ENCODE assay signal across 26 mouse cellular contexts in the genomic region with DNA sequence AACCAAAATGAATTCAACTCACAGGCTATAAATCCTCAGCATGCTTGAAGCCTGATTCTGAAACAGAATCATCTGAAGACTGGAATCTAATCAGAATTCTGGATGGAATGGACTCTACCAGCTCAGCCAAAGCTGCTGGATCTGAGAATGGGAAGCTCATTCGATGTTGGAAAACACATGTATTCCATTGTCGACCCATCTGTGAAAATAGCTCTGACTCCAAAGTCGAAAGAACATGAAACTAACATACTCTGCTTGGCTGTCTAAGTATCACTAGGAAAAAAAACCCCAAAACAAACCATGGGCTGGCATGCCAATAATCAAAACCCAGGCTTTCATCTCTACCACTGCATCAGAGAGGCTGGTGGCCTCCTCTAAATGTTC.
A peak's percentile ranks its signal among the peaks of the same experiment; 100 is the strongest.
DNase-seq lines count a peak whose midpoint lies in the region; ATAC-seq and TF ChIP-seq lines count a peak whose summit lies in the region.
"Had no signal": no experiment of that assay in that cellular context is flagged by ENCODE, and none has a peak within 500 bp of the region (broad histone marks: within the 10 kb centered on the region; RNA-seq: fewer than 3 reads in every experiment).

No protein-coding gene starts in this region.

- H3K36me3 ChIP-seq in forebrain, embryonic 15.5 days = no peaks in the 10 kb centered on the region
- H3K36me3 ChIP-seq in forebrain, embryonic 10.5 days (replicated peaks) = no peaks in the 10 kb centered on the region
- H3K36me3 ChIP-seq in hindbrain, embryonic 16.5 days (ENCODE audit: control insufficient read depth, insufficient read depth, low read length) = no peaks in the 10 kb centered on the region
- H3K36me3 ChIP-seq in hindbrain, embryonic 13.5 days = no peaks in the 10 kb centered on the region
- H3K36me3 ChIP-seq in limb, embryonic 14.5 days (ENCODE audit: control insufficient read depth, insufficient read depth, low read length) = no peaks in the 10 kb centered on the region
- H3K36me3 ChIP-seq in limb, embryonic 10.5 days = no peaks in the 10 kb centered on the region
- H3K36me3 ChIP-seq: embryonic facial prominence, embryonic 10.5 days; embryonic facial prominence, embryonic 13.5 days; G1E; intestine, embryonic 15.5 days had no signal

- no peak for TF ChIP-seq POLR2A in limb, embryonic 14.5 days (IDR thresholded peaks at IDR 0.05; ENCODE audit: borderline replicate concordance, extremely low read depth, insufficient read depth, insufficient read length)

- WGBS in forebrain, embryonic 15.5 days = 78% methylated on average over 3 of the region's 3 CpGs
- WGBS in forebrain, embryonic 10.5 days = 89% methylated on average over 3 of the region's 3 CpGs
- WGBS in hindbrain, embryonic 16.5 days = 83% methylated on average over 3 of the region's 3 CpGs
- WGBS in hindbrain, embryonic 13.5 days = 84% methylated on average over 3 of the region's 3 CpGs
- WGBS in limb, embryonic 14.5 days = 84% methylated on average over 3 of the region's 3 CpGs
- WGBS in limb, embryonic 10.5 days = 89% methylated on average over 3 of the region's 3 CpGs

- H3K4me2 ChIP-seq in forebrain, embryonic 15.5 days (replicated peaks) = no peak overlapping the region
- H3K4me2 ChIP-seq in hindbrain, embryonic 16.5 days (ENCODE audit: low read length) = no peak overlapping the region
- H3K4me2 ChIP-seq in hindbrain, embryonic 13.5 days = no peak overlapping the region
- H3K4me2 ChIP-seq in limb, embryonic 14.5 days (replicated peaks; ENCODE audit: low read depth, low read length, severe bottlenecking) = no peak overlapping the region
- H3K4me2 ChIP-seq: embryonic facial prominence, embryonic 13.5 days; heart, embryonic 11.5 days; hindbrain, embryonic 14.5 days; intestine, embryonic 15.5 days had no signal

- H3K27me3 ChIP-seq in forebrain, embryonic 15.5 days = no peaks in the 10 kb centered on the region
- no peaks in the 10 kb centered on the region for H3K27me3 ChIP-seq in forebrain, embryonic 10.5 days (ENCODE audit: poor library complexity, severe bottlenecking)
- H3K27me3 ChIP-seq in hindbrain, embryonic 16.5 days (replicated peaks; ENCODE audit: control insufficient read depth, insufficient read depth, low read length) = no peaks in the 10 kb centered on the region
- no peaks in the 10 kb centered on the region for H3K27me3 ChIP-seq in hindbrain, embryonic 13.5 days
- H3K27me3 ChIP-seq in limb, embryonic 14.5 days (ENCODE audit: control insufficient read depth, insufficient read depth, low read length) = no peaks in the 10 kb centered on the region
- H3K27me3 ChIP-seq in limb, embryonic 10.5 days (ENCODE audit: low read depth, poor library complexity, severe bottlenecking) = no peaks in the 10 kb centered on the region
- H3K27me3 ChIP-seq: CH12.LX; embryonic facial prominence, embryonic 13.5 days; intestine, embryonic 15.5 days; Patski had no signal

- no peak overlapping the region for H3K27ac ChIP-seq in forebrain, embryonic 15.5 days (replicated peaks)
- no peak overlapping the region for H3K27ac ChIP-seq in forebrain, embryonic 10.5 days
- no peak overlapping the region for H3K27ac ChIP-seq in hindbrain, embryonic 16.5 days (ENCODE audit: low read depth, low read length)
- no peak overlapping the region for H3K27ac ChIP-seq in hindbrain, embryonic 13.5 days
- H3K27ac ChIP-seq in limb, embryonic 14.5 days (replicated peaks; ENCODE audit: low read depth, low read length) = no peak overlapping the region
- H3K27ac ChIP-seq in limb, embryonic 10.5 days = no peak overlapping the region
- H3K27ac ChIP-seq: embryonic facial prominence, embryonic 10.5 days; embryonic facial prominence, embryonic 13.5 days; gastrocnemius, adult 2 months; hindbrain, embryonic 14.5 days; intestine, embryonic 15.5 days had no signal

- no peaks in the 10 kb centered on the region for H3K4me1 ChIP-seq in forebrain, embryonic 15.5 days
- no peaks in the 10 kb centered on the region for H3K4me1 ChIP-seq in forebrain, embryonic 10.5 days
- no peaks in the 10 kb centered on the region for H3K4me1 ChIP-seq in hindbrain, embryonic 16.5 days (ENCODE audit: control insufficient read depth, insufficient read depth, low read depth, low read length)
- no peaks in the 10 kb centered on the region for H3K4me1 ChIP-seq in hindbrain, embryonic 13.5 days (replicated peaks)
- no peaks in the 10 kb centered on the region for H3K4me1 ChIP-seq in limb, embryonic 14.5 days (ENCODE audit: control insufficient read depth, insufficient read depth, low read length)
- no peaks in the 10 kb centered on the region for H3K4me1 ChIP-seq in limb, embryonic 10.5 days
- H3K4me1 ChIP-seq: embryonic facial prominence, embryonic 10.5 days; embryonic facial prominence, embryonic 13.5 days; intestine, embryonic 15.5 days had no signal

- H3K9ac ChIP-seq in forebrain, embryonic 15.5 days (replicated peaks) = no peak overlapping the region
- no peak overlapping the region for H3K9ac ChIP-seq in hindbrain, embryonic 16.5 days (ENCODE audit: low read depth, low read length)
- no peak overlapping the region for H3K9ac ChIP-seq in hindbrain, embryonic 13.5 days
- no peak overlapping the region for H3K9ac ChIP-seq in limb, embryonic 14.5 days (ENCODE audit: low read depth, low read length, severe bottlenecking)
- H3K9ac ChIP-seq: embryonic facial prominence, embryonic 13.5 days; hindbrain, embryonic 14.5 days; intestine, embryonic 15.5 days had no signal

- no peak for DNase-seq in forebrain, embryonic 10.5 days (ENCODE audit: extremely low spot score, low spot score)
- DNase-seq in limb, embryonic 14.5 days (ENCODE audit: low spot score) = peak; percentile 13
- DNase-seq in limb, embryonic 10.5 days (ENCODE audit: low spot score) = no peak
- DNase-seq in liver = no peak
- DNase-seq: adrenal gland, postnatal 10 days; adrenal gland, postnatal 36 days; B cell, adult 2 months; cerebellum, adult 11-12 months; cerebellum, adult 8-10 months; cerebellum, postnatal 36 days; embryo, embryonic 11 days; gastrocnemius, adult 2 months; gastrocnemius, postnatal 14 days; kidney, adult 11 months had no signal

- H3K9me3 ChIP-seq in forebrain, embryonic 15.5 days = no peaks in the 10 kb centered on the region
- no peaks in the 10 kb centered on the region for H3K9me3 ChIP-seq in forebrain, embryonic 10.5 days
- no peaks in the 10 kb centered on the region for H3K9me3 ChIP-seq in hindbrain, embryonic 16.5 days (ENCODE audit: control insufficient read depth, low read length)
- H3K9me3 ChIP-seq in hindbrain, embryonic 13.5 days = no peaks in the 10 kb centered on the region
- no peaks in the 10 kb centered on the region for H3K9me3 ChIP-seq in limb, embryonic 14.5 days (ENCODE audit: control insufficient read depth, low read length)
- H3K9me3 ChIP-seq in limb, embryonic 10.5 days (replicated peaks) = no peaks in the 10 kb centered on the region
- H3K9me3 ChIP-seq: embryonic facial prominence, embryonic 10.5 days; embryonic facial prominence, embryonic 13.5 days; G1E; intestine, embryonic 15.5 days had no signal

- peak; percentile 46 for ATAC-seq in forebrain, embryonic 15.5 days (replicated peaks)
- peak; percentile 34; the same call in 1 of the 2 replicates for ATAC-seq in hindbrain, embryonic 16.5 days
- no peak for ATAC-seq in hindbrain, embryonic 13.5 days (ENCODE audit: low FRiP score)
- ATAC-seq in limb, embryonic 14.5 days (ENCODE audit: low FRiP score, low read depth) = no peak
- ATAC-seq: intestine, embryonic 15.5 days; Patski had no signal

- H3K4me3 ChIP-seq in forebrain, embryonic 15.5 days = no peak overlapping the region
- H3K4me3 ChIP-seq in forebrain, embryonic 10.5 days = no peak overlapping the region
- H3K4me3 ChIP-seq in hindbrain, embryonic 16.5 days (ENCODE audit: low read length) = no peak overlapping the region
- no peak overlapping the region for H3K4me3 ChIP-seq in hindbrain, embryonic 13.5 days
- H3K4me3 ChIP-seq in limb, embryonic 14.5 days (replicated peaks; ENCODE audit: low read length) = no peak overlapping the region
- no peak overlapping the region for H3K4me3 ChIP-seq in limb, embryonic 10.5 days
- H3K4me3 ChIP-seq: embryonic facial prominence, embryonic 10.5 days; embryonic facial prominence, embryonic 13.5 days; erythroblast, embryonic 14.5 days; gastrocnemius, adult 2 months; intestine, embryonic 15.5 days had no signal

Comparison
In these comparisons a context has a peak if more than half of its experiments do, and no peak if none do; other contexts are left out.
1. ATAC-seq: peak in forebrain, embryonic 15.5 days (single experiment) and hindbrain, embryonic 16.5 days (single experiment); none in hindbrain, embryonic 13.5 days (single experiment) and limb, embryonic 14.5 days (single experiment).